Mouse (Mus musculus): Measurements from ENCODE around the gene Phf5a. TPM values are rescaled to one million over a fixed set of nuclear protein-coding genes. Genes with fewer than 3 reads are reported as not detected.

The Phf5a gene
- total RNA-seq (2014; fragmentation: Nextera tagmentation) (79.6 and 81.9 TPM in 2 replicates), total RNA-seq (2017) (99.2 and 121 TPM in 2 replicates), polyA plus RNA-seq (2012) (8.0 and 10.3 TPM in 2 replicates)

GRCm38 (mm10) chr15:81871604-81872261 lies at the start of gene Phf5a:
Phf5a (minus strand) TSS chr15:81871911.
- ATAC-seq (ENCODE audit: extremely low read depth, insufficient number of reproducible peaks, low FRiP score, poor library complexity, severe bottlenecking): peak; percentile 77
- peaks cover 61% of the 10 kb centered on the region for H3K36me3 ChIP-seq (replicated peaks)
- H3K4me1 ChIP-seq (ENCODE audit: insufficient read depth, low read depth, low read length): peaks cover 60% of the 10 kb centered on the region

GRCm38 (mm10) chr15:81921255-81921654 lies 49.5 kb upstream of the Phf5a start:
- Histone ChIP-seq H3K9me3 (replicated peaks) (no peaks in the 10 kb centered on the region), H3K4me3 (ENCODE audit: low read depth, low read length) (no peak overlapping the region), H3K36me3 (replicated peaks) (peaks cover 82% of the 10 kb centered on the region), H3K4me1 (ENCODE audit: insufficient read depth, low read depth, low read length) (peaks cover 44% of the 10 kb centered on the region), H3K27me3 (ENCODE audit: insufficient read depth, low read length) (no peaks in the 10 kb centered on the region)
- DNase-seq (ENCODE audit: low spot score) (no peak), ATAC-seq (ENCODE audit: extremely low read depth, insufficient number of reproducible peaks, low FRiP score, poor library complexity, severe bottlenecking) (no peak)
- TF ChIP-seq POLR2AphosphoS5 (IDR thresholded peaks at IDR 0.05; ENCODE audit: insufficient replicate concordance, low read depth, low read length) (no peak), CTCF (IDR thresholded peaks at IDR 0.05; ENCODE audit: low read depth, low read length) (no peak), TAL1 (conservative IDR thresholded peaks at IDR 0.05; ENCODE audit: low read depth, low read length) (no peak), GATA1 (IDR thresholded peaks at IDR 0.05; ENCODE audit: borderline replicate concordance, low read length) (no peak), GATA2 (IDR thresholded peaks at IDR 0.05; ENCODE audit: borderline replicate concordance, low read depth, low read length) (no peak)

More at GRCm38 (mm10) chr15:81871604-81872261, at the start of gene Phf5a:
- peak; percentile 76 for DNase-seq (ENCODE audit: low spot score)
- Histone ChIP-seq H3K9me3 (replicated peaks) (no peaks in the 10 kb centered on the region), H3K27me3 (ENCODE audit: insufficient read depth, low read length) (no peaks in the 10 kb centered on the region), H3K4me3 (ENCODE audit: low read depth, low read length) (peak within 1 kb of the TSS; percentile 100)
- TF ChIP-seq GATA2 (IDR thresholded peaks at IDR 0.05; ENCODE audit: borderline replicate concordance, low read depth, low read length): no peak
- TF ChIP-seq TAL1 (conservative IDR thresholded peaks at IDR 0.05; ENCODE audit: low read depth, low read length): no peak
- no peak for TF ChIP-seq POLR2AphosphoS5 (IDR thresholded peaks at IDR 0.05; ENCODE audit: insufficient replicate concordance, low read depth, low read length)
- no peak for TF ChIP-seq GATA1 (IDR thresholded peaks at IDR 0.05; ENCODE audit: borderline replicate concordance, low read length)

DNA sequence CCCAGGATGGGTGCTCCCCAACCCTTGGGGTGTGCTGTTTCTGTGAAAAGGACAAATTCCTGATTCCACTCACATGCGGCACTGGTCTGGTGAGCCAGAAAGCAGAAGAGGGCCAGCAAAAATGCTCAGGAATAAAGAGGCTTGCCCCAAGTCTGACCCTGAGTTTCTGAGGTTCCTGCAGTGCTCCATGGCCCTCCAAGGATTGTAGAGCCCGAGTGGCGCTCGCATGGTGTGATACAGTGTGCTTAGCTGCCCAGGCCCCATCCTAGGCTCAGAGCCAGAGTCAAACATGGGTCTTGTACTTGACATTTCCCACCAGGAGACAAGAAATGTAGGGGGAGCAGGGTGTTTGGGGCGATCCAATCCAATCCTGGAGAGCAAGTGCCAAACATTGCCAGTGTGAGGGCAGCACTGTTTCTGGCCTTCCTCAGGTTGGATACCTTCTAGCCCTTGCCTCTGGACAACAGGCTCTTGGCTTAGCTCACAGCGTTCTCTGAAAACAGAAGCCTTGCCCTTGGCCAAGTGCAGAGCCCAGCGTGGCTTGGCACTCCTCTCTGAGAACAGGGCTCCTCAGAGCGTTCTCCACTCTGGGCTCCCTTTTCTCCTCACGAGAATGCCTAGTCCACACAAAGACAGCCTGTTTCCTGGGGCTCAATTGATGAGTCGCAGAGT lies 49.0 kb upstream of the Phf5a start:
- H3K9me3 ChIP-seq (replicated peaks): no peaks in the 10 kb centered on the region
- H3K27me3 ChIP-seq (ENCODE audit: insufficient read depth, low read length): no peaks in the 10 kb centered on the region
- DNase-seq (ENCODE audit: low spot score) (no peak), ATAC-seq (ENCODE audit: extremely low read depth, insufficient number of reproducible peaks, low FRiP score, poor library complexity, severe bottlenecking) (no peak)
- H3K4me3 ChIP-seq (ENCODE audit: low read depth, low read length): no peak overlapping the region
- H3K4me1 ChIP-seq (ENCODE audit: insufficient read depth, low read depth, low read length): peaks cover 41% of the 10 kb centered on the region
- peaks cover 88% of the 10 kb centered on the region for H3K36me3 ChIP-seq (replicated peaks)
- no peak for TF ChIP-seq CTCF (IDR thresholded peaks at IDR 0.05; ENCODE audit: low read depth, low read length)

DNA sequence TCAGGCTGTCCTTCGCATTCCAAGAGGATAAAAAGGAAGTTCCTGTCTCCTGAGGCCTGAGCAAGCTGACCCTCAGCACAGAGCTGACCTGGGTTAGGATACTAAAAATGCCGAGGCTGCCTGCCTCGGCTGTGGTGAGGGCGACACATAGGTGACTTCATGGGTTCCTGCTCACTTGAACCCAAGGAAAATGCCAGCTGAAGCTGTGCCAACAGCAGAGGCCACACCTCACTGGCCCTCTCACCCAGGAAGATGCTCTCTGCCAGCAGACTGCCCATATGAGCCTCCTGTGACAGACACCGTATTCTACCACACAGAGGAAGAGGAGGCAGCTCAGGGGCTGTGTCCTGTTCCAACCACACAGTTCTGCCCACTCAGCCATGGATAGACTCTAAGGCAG lies 47.4 kb upstream of the Phf5a start:
- ATAC-seq (ENCODE audit: extremely low read depth, insufficient number of reproducible peaks, low FRiP score, poor library complexity, severe bottlenecking): no peak
- no peak for DNase-seq (ENCODE audit: low spot score)
- TF ChIP-seq POLR2AphosphoS5 (IDR thresholded peaks at IDR 0.05; ENCODE audit: insufficient replicate concordance, low read depth, low read length) (no peak), CTCF (IDR thresholded peaks at IDR 0.05; ENCODE audit: low read depth, low read length) (no peak), GATA1 (IDR thresholded peaks at IDR 0.05; ENCODE audit: borderline replicate concordance, low read length) (no peak), GATA2 (IDR thresholded peaks at IDR 0.05; ENCODE audit: borderline replicate concordance, low read depth, low read length) (no peak), TAL1 (conservative IDR thresholded peaks at IDR 0.05; ENCODE audit: low read depth, low read length) (no peak)
- Histone ChIP-seq H3K36me3 (replicated peaks) (peaks cover 95% of the 10 kb centered on the region), H3K4me1 (ENCODE audit: insufficient read depth, low read depth, low read length) (peaks cover 38% of the 10 kb centered on the region), H3K4me3 (ENCODE audit: low read depth, low read length) (no peak overlapping the region), H3K9me3 (replicated peaks) (no peaks in the 10 kb centered on the region), H3K27me3 (ENCODE audit: insufficient read depth, low read length) (no peaks in the 10 kb centered on the region)

DNA sequence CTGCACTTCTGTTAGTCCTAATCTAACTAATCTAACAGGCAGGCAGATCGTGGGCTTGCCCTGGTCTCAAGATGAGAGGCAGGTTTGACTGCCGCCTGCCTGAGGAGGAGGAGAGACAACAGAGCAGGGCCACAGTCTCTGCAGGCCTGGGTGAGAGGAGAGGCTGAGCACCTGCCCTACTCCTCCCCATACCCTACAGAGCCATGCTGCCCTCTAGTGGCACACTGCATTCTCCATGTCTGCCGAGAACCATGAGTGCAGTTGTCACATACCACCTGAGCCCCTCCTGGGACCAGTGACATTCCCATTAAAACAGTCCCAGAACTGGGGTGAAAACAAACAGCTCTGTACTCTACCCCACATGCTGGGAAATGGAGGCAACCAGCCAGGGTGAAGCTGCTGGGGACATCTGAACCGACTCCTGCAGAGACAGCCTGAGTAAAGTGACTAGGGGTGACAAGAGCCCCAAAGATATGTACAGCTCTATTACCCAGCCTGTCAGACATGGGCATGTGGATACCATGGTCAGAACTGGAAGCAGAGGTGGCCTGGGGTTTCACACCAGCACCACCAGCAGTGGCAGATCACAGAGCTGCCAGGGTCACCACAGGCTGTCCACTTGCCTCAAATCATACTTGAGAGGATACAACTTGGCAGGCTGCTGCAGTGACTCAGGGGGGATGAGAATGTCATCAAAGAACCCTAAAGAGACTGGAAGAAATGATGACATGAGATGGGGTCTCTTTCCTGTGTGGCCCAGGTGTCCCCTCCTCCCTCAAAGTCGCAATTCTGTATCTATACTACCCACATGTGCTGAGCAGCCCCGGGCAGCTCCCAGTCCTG lies 46.1 kb upstream of the Phf5a start:
- TF ChIP-seq CTCF (IDR thresholded peaks at IDR 0.05; ENCODE audit: low read depth, low read length): peak; percentile 85
- TF ChIP-seq TAL1 (conservative IDR thresholded peaks at IDR 0.05; ENCODE audit: low read depth, low read length): no peak
- no peaks in the 10 kb centered on the region for H3K9me3 ChIP-seq (replicated peaks)
- ATAC-seq (ENCODE audit: extremely low read depth, insufficient number of reproducible peaks, low FRiP score, poor library complexity, severe bottlenecking) (no peak), DNase-seq (ENCODE audit: low spot score) (peak; percentile 65)
- H3K27me3 ChIP-seq (ENCODE audit: insufficient read depth, low read length): no peaks in the 10 kb centered on the region
- H3K4me1 ChIP-seq (ENCODE audit: insufficient read depth, low read depth, low read length): peaks cover 38% of the 10 kb centered on the region
- peaks cover 97% of the 10 kb centered on the region for H3K36me3 ChIP-seq (replicated peaks)
- no peak overlapping the region for H3K4me3 ChIP-seq (ENCODE audit: low read depth, low read length)

DNA sequence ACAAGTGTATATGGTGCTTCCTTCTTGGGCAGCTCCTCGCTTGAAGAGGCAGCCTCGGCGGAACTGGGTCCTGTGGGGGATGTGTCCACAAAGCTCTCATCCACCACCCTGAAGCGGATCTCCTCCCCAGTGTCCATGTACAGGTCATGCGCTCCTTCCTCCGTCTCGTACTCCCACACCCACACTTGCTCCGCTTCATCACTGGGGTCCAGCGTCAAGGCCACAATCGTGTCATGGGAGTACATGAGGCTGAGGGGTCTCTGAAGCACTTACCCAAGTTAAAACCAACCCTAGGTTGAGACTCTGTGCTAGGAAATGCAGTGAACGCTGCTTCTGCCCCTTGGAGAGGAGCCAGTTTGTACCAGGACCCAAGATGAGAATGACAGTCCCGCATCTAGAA lies 45.5 kb upstream of the Phf5a start:
- Histone ChIP-seq H3K9me3 (replicated peaks) (no peaks in the 10 kb centered on the region), H3K4me3 (ENCODE audit: low read depth, low read length) (no peak overlapping the region), H3K36me3 (replicated peaks) (peaks cover 98% of the 10 kb centered on the region), H3K4me1 (ENCODE audit: insufficient read depth, low read depth, low read length) (peaks cover 40% of the 10 kb centered on the region), H3K27me3 (ENCODE audit: insufficient read depth, low read length) (no peaks in the 10 kb centered on the region)
- DNase-seq (ENCODE audit: low spot score): no peak
- no peak for TF ChIP-seq GATA1 (IDR thresholded peaks at IDR 0.05; ENCODE audit: borderline replicate concordance, low read length)
- TF ChIP-seq CTCF (IDR thresholded peaks at IDR 0.05; ENCODE audit: low read depth, low read length): no peak
- no peak for TF ChIP-seq GATA2 (IDR thresholded peaks at IDR 0.05; ENCODE audit: borderline replicate concordance, low read depth, low read length)
- TF ChIP-seq POLR2AphosphoS5 (IDR thresholded peaks at IDR 0.05; ENCODE audit: insufficient replicate concordance, low read depth, low read length): no peak; the same call in 1 of the 2 replicates
- TF ChIP-seq TAL1 (conservative IDR thresholded peaks at IDR 0.05; ENCODE audit: low read depth, low read length): no peak
- ATAC-seq (ENCODE audit: extremely low read depth, insufficient number of reproducible peaks, low FRiP score, poor library complexity, severe bottlenecking): no peak
